Mouse (Mus musculus): Measurements from ENCODE around the gene Sel1l3. TPM values are rescaled to one million over a fixed set of nuclear protein-coding genes. Genes with fewer than 3 reads are reported as not detected.

The Sel1l3 gene
- polyA plus RNA-seq, 1 experiment from 2014 or later, result 4.0 TPM

- WGBS, result 1% methylated on average over 62 of the region's 99 CpGs
- H3K27ac ChIP-seq (replicated peaks), result no peak overlapping the region
- H3K36me3 ChIP-seq, result no peaks in the 10 kb centered on the region
- peak overlapping the region; percentile 33; the same call in 1 of the 2 replicates for H3K9ac ChIP-seq
- H3K4me2 ChIP-seq (replicated peaks), result peak overlapping the region; percentile 99
- peaks cover 45% of the 10 kb centered on the region for H3K27me3 ChIP-seq
- peaks cover 22% of the 10 kb centered on the region for H3K4me1 ChIP-seq
- peak overlapping the region; percentile 56 for H3K4me3 ChIP-seq (replicated peaks)
- no peaks in the 10 kb centered on the region for H3K9me3 ChIP-seq (replicated peaks)
- peak; percentile 41; the same call in 1 of the 2 replicates for ATAC-seq (ENCODE audit: insufficient number of reproducible peaks, low FRiP score, low TSS enrichment, low read depth)
These were observed 681 bp downstream of the Sel1l3 start for GRCm38 (mm10) chr5:53212782-53213710.

DNA sequence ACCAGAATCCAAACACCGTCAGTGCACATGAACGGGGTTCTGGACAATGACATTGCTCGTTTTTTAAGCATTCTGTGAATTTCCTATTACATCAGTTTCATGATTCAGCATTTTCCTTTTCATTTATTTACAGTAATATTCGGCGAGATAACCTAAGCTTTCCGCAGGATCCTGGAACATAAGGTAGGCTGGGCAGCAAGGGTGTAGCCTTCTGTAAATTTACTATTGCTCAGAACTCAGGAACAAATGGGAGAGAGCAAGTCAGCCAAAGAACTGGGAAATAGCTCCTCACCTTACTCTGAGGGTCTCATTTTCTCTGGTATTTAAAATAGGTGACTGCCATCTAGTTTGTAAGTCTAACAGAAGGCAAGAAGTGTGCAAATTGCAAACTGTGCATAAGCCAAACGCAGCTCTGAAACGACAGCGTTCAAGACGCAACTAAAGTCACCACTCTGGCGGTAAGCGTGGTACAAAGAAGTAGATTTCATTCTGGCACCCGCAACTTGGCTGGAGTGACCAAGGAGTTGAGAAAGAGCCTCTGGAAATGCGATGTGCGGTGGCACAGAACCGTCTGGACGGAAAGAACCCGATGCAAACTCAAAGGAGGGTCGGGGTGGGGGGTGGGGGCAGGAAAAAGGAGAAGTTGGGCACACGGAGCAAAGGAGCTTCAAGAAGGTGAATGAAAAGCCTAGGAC, 1.5 kb downstream of the Sel1l3 start:
- H3K27me3 ChIP-seq, result peaks cover 45% of the 10 kb centered on the region
- peaks cover 22% of the 10 kb centered on the region for H3K4me1 ChIP-seq
- no peaks in the 10 kb centered on the region for H3K9me3 ChIP-seq (replicated peaks)
- H3K27ac ChIP-seq (replicated peaks), result no peak overlapping the region
- 20% methylated on average over 20 of the region's 20 CpGs for WGBS
- no peak overlapping the region for H3K9ac ChIP-seq
- ATAC-seq (ENCODE audit: insufficient number of reproducible peaks, low FRiP score, low TSS enrichment, low read depth), result no peak
- H3K36me3 ChIP-seq, result no peaks in the 10 kb centered on the region
- peak overlapping the region; percentile 56 for H3K4me3 ChIP-seq (replicated peaks)
- peak overlapping the region; percentile 99 for H3K4me2 ChIP-seq (replicated peaks)

GRCm38 (mm10) chr5:53211241-53211640, 2.5 kb downstream of the Sel1l3 start:
- H3K9me3 ChIP-seq (replicated peaks), result no peaks in the 10 kb centered on the region
- WGBS, result 51% methylated on average over 6 of the region's 6 CpGs
- no peak overlapping the region for H3K4me3 ChIP-seq (replicated peaks)
- no peak overlapping the region for H3K9ac ChIP-seq
- H3K27me3 ChIP-seq, result peaks cover 45% of the 10 kb centered on the region
- no peak overlapping the region for H3K4me2 ChIP-seq (replicated peaks)
- no peaks in the 10 kb centered on the region for H3K36me3 ChIP-seq
- no peak overlapping the region for H3K27ac ChIP-seq (replicated peaks)
- H3K4me1 ChIP-seq, result peaks cover 22% of the 10 kb centered on the region
- ATAC-seq (ENCODE audit: insufficient number of reproducible peaks, low FRiP score, low TSS enrichment, low read depth), result no peak

DNA sequence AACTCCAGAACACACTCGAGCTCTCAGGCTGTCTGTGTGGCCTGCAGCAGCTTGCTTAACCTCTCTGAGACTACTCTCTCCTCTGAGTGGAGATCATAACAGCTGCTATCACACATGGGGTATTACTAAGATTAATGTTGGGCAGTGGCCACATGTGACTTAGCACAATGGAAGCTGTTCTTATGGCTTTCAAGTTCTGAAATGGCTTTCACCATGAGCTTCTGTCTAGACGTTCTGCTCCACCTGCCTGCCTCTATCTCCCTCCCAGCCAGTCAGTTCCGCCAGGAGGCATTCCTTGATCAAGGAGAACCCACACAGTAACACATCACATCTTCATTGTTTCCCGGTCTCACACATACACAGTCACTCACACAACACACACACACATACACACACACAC, 3.2 kb downstream of the Sel1l3 start:
- H3K4me3 ChIP-seq (replicated peaks), result no peak overlapping the region
- H3K4me2 ChIP-seq (replicated peaks), result no peak overlapping the region
- 61% methylated on average over 4 of the region's 4 CpGs for WGBS
- no peaks in the 10 kb centered on the region for H3K36me3 ChIP-seq
- H3K27ac ChIP-seq (replicated peaks), result no peak overlapping the region
- H3K9ac ChIP-seq, result no peak overlapping the region
- H3K9me3 ChIP-seq (replicated peaks), result no peaks in the 10 kb centered on the region
- H3K27me3 ChIP-seq, result peaks cover 42% of the 10 kb centered on the region
- no peak for ATAC-seq (ENCODE audit: insufficient number of reproducible peaks, low FRiP score, low TSS enrichment, low read depth)
- H3K4me1 ChIP-seq, result peaks cover 22% of the 10 kb centered on the region

DNA sequence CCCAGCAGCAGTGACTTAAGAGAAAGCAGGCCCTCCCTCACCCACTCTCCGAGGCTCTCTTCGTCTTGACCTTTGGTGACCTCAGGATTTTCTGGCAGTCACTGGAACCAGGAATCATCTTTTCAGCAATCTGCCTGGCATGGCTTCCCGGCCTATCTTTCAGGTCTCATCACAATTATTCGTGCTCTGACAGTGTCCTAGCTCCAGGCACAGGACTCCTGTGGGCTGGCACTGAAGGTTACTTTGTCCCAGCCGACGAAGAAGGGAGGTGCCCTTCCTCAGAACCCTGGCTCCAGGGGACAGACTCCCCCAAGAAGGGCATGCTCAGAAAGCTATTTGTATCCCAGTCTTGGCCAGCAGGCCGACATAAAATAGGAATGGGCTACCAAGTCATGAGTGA, 4.0 kb downstream of the Sel1l3 start:
- no peaks in the 10 kb centered on the region for H3K36me3 ChIP-seq
- H3K4me1 ChIP-seq, result peaks cover 20% of the 10 kb centered on the region
- H3K9me3 ChIP-seq (replicated peaks), result no peaks in the 10 kb centered on the region
- H3K9ac ChIP-seq, result no peak overlapping the region
- no peak for ATAC-seq (ENCODE audit: insufficient number of reproducible peaks, low FRiP score, low TSS enrichment, low read depth)
- WGBS, result 39% methylated on average over 7 of the region's 7 CpGs
- no peak overlapping the region for H3K27ac ChIP-seq (replicated peaks)
- H3K4me3 ChIP-seq (replicated peaks), result no peak overlapping the region
- H3K4me2 ChIP-seq (replicated peaks), result no peak overlapping the region
- H3K27me3 ChIP-seq, result peaks cover 38% of the 10 kb centered on the region

DNA sequence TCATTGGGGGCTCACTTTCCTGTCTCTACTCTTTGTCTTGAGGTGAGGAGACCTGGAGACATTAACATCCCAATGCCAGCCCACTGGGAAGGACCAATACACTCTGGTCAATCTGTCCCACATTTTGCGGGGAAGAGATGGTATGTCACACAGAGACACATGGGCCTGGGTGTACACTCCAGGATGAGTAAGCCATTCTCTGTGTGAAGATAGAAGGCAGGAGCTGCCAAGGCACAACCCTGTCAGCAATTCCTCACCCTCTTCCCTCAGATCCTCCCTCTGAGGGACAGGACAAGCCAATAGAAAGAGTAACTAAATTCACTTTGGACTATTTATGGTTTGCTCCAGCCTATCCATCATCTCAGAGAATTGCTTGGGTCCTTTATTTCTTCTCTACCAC, 5.0 kb downstream of the Sel1l3 start:
- no peak for ATAC-seq (ENCODE audit: insufficient number of reproducible peaks, low FRiP score, low TSS enrichment, low read depth)
- H3K4me3 ChIP-seq (replicated peaks), result no peak overlapping the region

DNA sequence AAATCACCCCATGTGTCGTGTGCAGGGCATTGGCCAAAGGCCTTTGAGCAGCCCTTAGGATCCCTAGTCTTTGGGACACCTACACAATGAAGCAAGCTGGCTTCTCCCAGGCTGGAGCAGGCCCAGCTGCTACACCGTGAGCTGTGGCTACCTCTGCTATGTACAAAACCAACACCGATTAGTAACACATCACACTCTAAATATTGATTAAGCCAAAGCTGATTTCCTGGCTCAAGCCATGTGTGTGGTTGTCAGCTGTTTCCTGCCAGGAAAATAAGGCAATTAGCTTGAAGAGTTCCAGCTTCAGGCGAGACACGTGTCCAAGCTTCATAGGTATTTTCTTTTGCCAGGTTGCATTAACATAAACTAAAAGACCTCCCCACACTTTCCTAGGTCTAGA, 7.2 kb downstream of the Sel1l3 start:
- Histone ChIP-seq H3K9ac (no peak overlapping the region), H3K4me2 (replicated peaks) (no peak overlapping the region), H3K9me3 (replicated peaks) (no peaks in the 10 kb centered on the region), H3K27me3 (peaks cover 14% of the 10 kb centered on the region), H3K36me3 (no peaks in the 10 kb centered on the region), H3K4me1 (no peaks in the 10 kb centered on the region), H3K4me3 (replicated peaks) (no peak overlapping the region), H3K27ac (replicated peaks) (no peak overlapping the region)
- WGBS, result 65% methylated on average over 5 of the region's 5 CpGs
- ATAC-seq (ENCODE audit: insufficient number of reproducible peaks, low FRiP score, low TSS enrichment, low read depth), result no peak

More for the DNA sequence above, 5.0 kb downstream of the Sel1l3 start:
- H3K4me1 ChIP-seq, result peaks cover 14% of the 10 kb centered on the region
- no peaks in the 10 kb centered on the region for H3K9me3 ChIP-seq (replicated peaks)
- H3K9ac ChIP-seq, result no peak overlapping the region
- H3K27ac ChIP-seq (replicated peaks), result no peak overlapping the region
- 100% methylated on average over 1 of the region's 1 CpGs for WGBS
- no peaks in the 10 kb centered on the region for H3K36me3 ChIP-seq
- peaks cover 30% of the 10 kb centered on the region for H3K27me3 ChIP-seq
- H3K4me2 ChIP-seq (replicated peaks), result no peak overlapping the region

DNA sequence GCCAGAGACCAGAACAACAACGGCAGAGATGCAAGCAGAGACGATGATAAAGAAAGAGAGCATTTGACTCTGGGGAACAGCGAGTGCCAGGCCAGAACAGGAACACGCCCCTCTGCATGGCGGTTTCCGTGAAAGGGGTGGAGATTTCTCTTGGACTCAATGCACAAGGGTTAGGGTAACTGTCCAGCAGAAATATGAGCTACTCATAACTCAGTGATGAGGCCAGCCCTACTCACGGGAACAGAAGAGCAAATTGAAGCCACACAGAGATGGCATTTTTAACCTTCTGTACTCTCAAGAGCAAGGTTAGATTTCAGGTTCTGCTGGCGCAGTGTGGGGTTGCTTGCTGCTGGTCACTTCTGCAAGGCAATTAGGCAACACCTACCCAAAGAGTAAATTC, 11.0 kb downstream of the Sel1l3 start:
- no peaks in the 10 kb centered on the region for H3K36me3 ChIP-seq
- no peak overlapping the region for H3K4me2 ChIP-seq (replicated peaks)
- no peaks in the 10 kb centered on the region for H3K27me3 ChIP-seq
- no peaks in the 10 kb centered on the region for H3K9me3 ChIP-seq (replicated peaks)
- H3K4me1 ChIP-seq, result no peaks in the 10 kb centered on the region
- H3K9ac ChIP-seq, result no peak overlapping the region
- no peak for ATAC-seq (ENCODE audit: insufficient number of reproducible peaks, low FRiP score, low TSS enrichment, low read depth)
- WGBS, result 72% methylated on average over 8 of the region's 8 CpGs
- H3K27ac ChIP-seq (replicated peaks), result no peak overlapping the region
- H3K4me3 ChIP-seq (replicated peaks), result no peak overlapping the region

GRCm38 (mm10) chr5:53200825-53201224, 12.9 kb downstream of the Sel1l3 start:
- Histone ChIP-seq H3K4me3 (replicated peaks) (no peak overlapping the region), H3K27me3 (no peaks in the 10 kb centered on the region), H3K9me3 (replicated peaks) (no peaks in the 10 kb centered on the region), H3K27ac (replicated peaks) (no peak overlapping the region), H3K36me3 (no peaks in the 10 kb centered on the region), H3K4me2 (replicated peaks) (no peak overlapping the region), H3K4me1 (no peaks in the 10 kb centered on the region), H3K9ac (no peak overlapping the region)
- ATAC-seq (ENCODE audit: insufficient number of reproducible peaks, low FRiP score, low TSS enrichment, low read depth), result no peak
- WGBS, result 80% methylated on average over 10 of the region's 10 CpGs

DNA sequence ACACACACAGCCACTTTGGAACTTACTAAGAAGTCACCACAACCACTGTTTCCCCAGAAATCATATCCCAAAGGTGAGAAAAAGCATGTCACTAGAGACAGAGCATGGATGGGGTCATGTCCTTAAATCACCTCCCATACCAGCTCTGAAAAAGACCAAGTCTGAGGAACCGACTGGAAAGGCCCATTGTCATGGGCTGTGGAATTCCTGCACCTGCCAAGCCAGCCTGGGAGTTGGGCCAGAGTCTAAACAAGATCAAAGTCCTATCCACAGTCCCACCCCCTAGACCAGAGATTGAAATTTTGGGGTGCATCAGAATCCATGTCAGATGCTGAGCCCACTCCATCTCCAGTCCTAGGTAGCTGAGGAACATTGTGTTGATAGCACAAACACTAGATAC, 15.3 kb downstream of the Sel1l3 start:
- no peak overlapping the region for H3K4me3 ChIP-seq (replicated peaks)
- H3K36me3 ChIP-seq, result no peaks in the 10 kb centered on the region
- no peak overlapping the region for H3K4me2 ChIP-seq (replicated peaks)
- no peak overlapping the region for H3K27ac ChIP-seq (replicated peaks)
- no peaks in the 10 kb centered on the region for H3K4me1 ChIP-seq
- no peaks in the 10 kb centered on the region for H3K27me3 ChIP-seq
- no peak overlapping the region for H3K9ac ChIP-seq
- 79% methylated on average over 1 of the region's 1 CpGs for WGBS
- H3K9me3 ChIP-seq (replicated peaks), result no peaks in the 10 kb centered on the region
- no peak for ATAC-seq (ENCODE audit: insufficient number of reproducible peaks, low FRiP score, low TSS enrichment, low read depth)

GRCm38 (mm10) chr5:53196387-53197088, 17.2 kb downstream of the Sel1l3 start:
- H3K36me3 ChIP-seq, result no peaks in the 10 kb centered on the region
- H3K27ac ChIP-seq (replicated peaks), result no peak overlapping the region
- H3K4me1 ChIP-seq, result no peaks in the 10 kb centered on the region
- H3K4me2 ChIP-seq (replicated peaks), result no peak overlapping the region
- no peak for ATAC-seq (ENCODE audit: insufficient number of reproducible peaks, low FRiP score, low TSS enrichment, low read depth)
- 69% methylated on average over 10 of the region's 10 CpGs for WGBS
- H3K4me3 ChIP-seq (replicated peaks), result no peak overlapping the region
- no peaks in the 10 kb centered on the region for H3K9me3 ChIP-seq (replicated peaks)
- H3K9ac ChIP-seq, result no peak overlapping the region
- no peaks in the 10 kb centered on the region for H3K27me3 ChIP-seq
